8 mouse cellular contexts compared by ENCODE assay signal in the genomic region with DNA sequence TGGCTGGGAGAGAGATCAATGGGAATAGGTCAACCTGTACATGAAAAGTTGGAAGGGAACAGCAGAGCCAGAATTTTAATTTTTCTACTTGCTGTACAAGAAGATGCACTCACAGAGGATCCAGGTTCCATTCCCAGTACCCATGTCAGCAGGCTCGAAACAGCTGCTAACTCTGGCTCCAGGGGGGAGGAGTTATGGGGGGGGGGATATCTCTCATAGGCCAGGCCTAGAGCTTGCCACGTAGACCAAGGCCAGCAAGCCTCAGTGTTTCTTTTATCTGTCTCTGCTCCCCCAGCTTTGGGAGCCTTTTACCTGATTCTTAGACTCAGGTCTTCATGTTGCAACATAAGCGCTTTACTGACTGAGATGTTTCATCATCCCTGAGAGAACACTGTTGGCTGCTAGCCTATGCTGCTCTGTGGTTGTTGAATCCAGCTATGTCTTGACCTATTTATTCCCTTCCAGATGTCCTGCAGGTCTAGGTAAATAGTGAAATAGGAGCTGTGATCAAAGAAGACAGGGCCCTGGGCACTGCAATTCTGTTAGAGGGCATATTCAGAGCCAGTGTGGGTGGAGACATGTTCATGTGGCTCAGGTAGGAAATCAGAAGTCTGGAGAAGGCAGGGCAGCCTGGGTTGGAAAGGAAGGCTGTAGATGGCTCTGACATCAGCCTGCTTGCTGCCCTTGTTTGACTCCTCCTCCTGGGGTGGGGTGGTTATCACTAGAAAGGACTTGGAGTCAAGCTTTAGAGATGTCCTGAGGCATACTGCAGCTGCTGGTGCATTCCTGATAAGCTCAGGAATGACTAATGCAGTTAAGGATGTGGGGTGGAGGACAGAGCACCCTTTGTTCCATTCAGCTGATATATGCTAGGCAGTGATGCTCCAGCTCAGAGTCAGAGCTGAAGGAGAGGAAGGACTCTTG. TPM values are rescaled to one million over a fixed set of nuclear protein-coding genes. Genes with fewer than 3 reads are reported as not detected.
A peak's percentile ranks its signal among the peaks of the same experiment; 100 is the strongest.
DNase-seq lines count a peak whose midpoint lies in the region; ATAC-seq and TF ChIP-seq lines count a peak whose summit lies in the region.

No protein-coding gene starts in this region.

- H3K36me3 ChIP-seq in megakaryocyte, embryonic 14.5 days (replicated peaks; ENCODE audit: low read length): peaks cover 26% of the 10 kb centered on the region
- no peaks in the 10 kb centered on the region for H3K36me3 ChIP-seq in lung, postnatal 0 days (ENCODE audit: insufficient read depth, low read length)

- no peak overlapping the region for H3K27ac ChIP-seq in lung, postnatal 0 days (ENCODE audit: low read length)

- H3K4me1 ChIP-seq in megakaryocyte, embryonic 14.5 days: peaks cover 90% of the 10 kb centered on the region
- no peaks in the 10 kb centered on the region for H3K4me1 ChIP-seq in lung, postnatal 0 days (ENCODE audit: insufficient read depth, low read depth, low read length)

- WGBS in lung, postnatal 0 days: 52% methylated on average over 3 of the region's 3 CpGs

- H3K9ac ChIP-seq in lung, postnatal 0 days (replicated peaks; ENCODE audit: low read depth): no peak overlapping the region

- no peaks in the 10 kb centered on the region for H3K27me3 ChIP-seq in megakaryocyte, embryonic 14.5 days (replicated peaks)
- no peaks in the 10 kb centered on the region for H3K27me3 ChIP-seq in lung, postnatal 0 days (replicated peaks; ENCODE audit: insufficient read depth, low read length)

- no peak for TF ChIP-seq EP300 in lung, postnatal 0 days (IDR thresholded peaks at IDR 0.05)

- no peak for TF ChIP-seq CTCF in lung, postnatal 0 days (IDR thresholded peaks at IDR 0.05)

- H3K4me2 ChIP-seq in lung, postnatal 0 days (replicated peaks; ENCODE audit: low read depth, low read length): no peak overlapping the region

- H3K4me3 ChIP-seq in megakaryocyte, embryonic 14.5 days (replicated peaks): peak overlapping the region; percentile 40
- no peak overlapping the region for H3K4me3 ChIP-seq in lung, postnatal 0 days (ENCODE audit: low read depth, low read length)

- ATAC-seq in megakaryocyte, adult 5-6 weeks (ENCODE audit: poor library complexity, severe bottlenecking): no peak
- peak; percentile 57 for ATAC-seq in lung, postnatal 0 days

- H3K9me3 ChIP-seq in megakaryocyte, embryonic 14.5 days: no peaks in the 10 kb centered on the region
- H3K9me3 ChIP-seq in lung, postnatal 0 days (ENCODE audit: low read length): no peaks in the 10 kb centered on the region

- peak; percentile 38 for DNase-seq in c-Kit-positive CD71-negative TER-119-negative erythroid progenitor cells, embryonic 14.5 days (ENCODE audit: low read depth)
- peak; percentile 29 for DNase-seq in heart, postnatal 4 days
- DNase-seq in lung, postnatal 0 days (ENCODE audit: low spot score): peak; percentile 61
- DNase-seq in testis, postnatal 14 days (ENCODE audit: low spot score): peak; percentile 43
- DNase-seq in kidney, adult 8-10 months: no peak
- DNase-seq in layer of hippocampus, adult 9-11 months: no peak

RNA-seq across cellular contexts. Expression of gene Eipr1, which starts 53.2 kb away (rescaled TPM):
- polyA plus RNA-seq in megakaryocyte, embryonic 14.5 days (2012; ENCODE audit: insufficient read depth, low replicate concordance): 33.6 and 41.1 TPM in 2 replicates
- total RNA-seq in megakaryocyte, adult 5-6 weeks (2015): 21.2 and 22.7 TPM in 2 replicates
- total RNA-seq in megakaryocyte, adult 5-6 weeks (2017): 26.9 and 33.8 TPM in 2 replicates
- 10 to 100 TPM; 11.8 to 13.4 TPM for total RNA-seq in heart, postnatal 4 days (2021)
- 18.2 and 21.6 TPM in 2 replicates for polyA plus RNA-seq in lung, postnatal 0 days (2015; fragmentation: Nextera tagmentation; extraction: Ambion mirVana)

RNA-seq across cellular contexts. Expression of gene Trappc12, which starts 54.5 kb away (rescaled TPM):
- polyA plus RNA-seq in megakaryocyte, embryonic 14.5 days (2012; ENCODE audit: insufficient read depth, low replicate concordance): 4.9 and 7.8 TPM in 2 replicates
- total RNA-seq in megakaryocyte, adult 5-6 weeks (2015): 25.9 and 29.7 TPM in 2 replicates
- 34.3 and 40.3 TPM in 2 replicates for total RNA-seq in megakaryocyte, adult 5-6 weeks (2017)
- total RNA-seq in heart, postnatal 4 days (2021): 10 to 100 TPM; 24.7 to 25.8 TPM
- 19.0 and 21.2 TPM in 2 replicates for polyA plus RNA-seq in lung, postnatal 0 days (2015; fragmentation: Nextera tagmentation; extraction: Ambion mirVana)

Comparison
In these comparisons a context has a peak if more than half of its experiments do, and no peak if none do; other contexts are left out.
1. DNase-seq: peak in c-Kit-positive CD71-negative TER-119-negative erythroid progenitor cells, embryonic 14.5 days (single experiment), heart, postnatal 4 days (single experiment), lung, postnatal 0 days (single experiment) and testis, postnatal 14 days (single experiment); none in kidney, adult 8-10 months (0 of 2) and layer of hippocampus, adult 9-11 months (single experiment).